Mouse (Mus musculus): ENCODE results near the gene Rnft2. TPM values are rescaled to one million over a fixed set of nuclear protein-coding genes. Genes with fewer than 3 reads are reported as not detected.

Gene Rnft2
- total RNA-seq, 2 experiments from 2014 or later: 3.1 to 5.3 TPM

- no peak for DNase-seq (ENCODE audit: low spot score in 2 of 2)
Observed at GRCm38 (mm10) chr5:118143211-118144026, 101.5 kb downstream of the Rnft2 start.

DNA sequence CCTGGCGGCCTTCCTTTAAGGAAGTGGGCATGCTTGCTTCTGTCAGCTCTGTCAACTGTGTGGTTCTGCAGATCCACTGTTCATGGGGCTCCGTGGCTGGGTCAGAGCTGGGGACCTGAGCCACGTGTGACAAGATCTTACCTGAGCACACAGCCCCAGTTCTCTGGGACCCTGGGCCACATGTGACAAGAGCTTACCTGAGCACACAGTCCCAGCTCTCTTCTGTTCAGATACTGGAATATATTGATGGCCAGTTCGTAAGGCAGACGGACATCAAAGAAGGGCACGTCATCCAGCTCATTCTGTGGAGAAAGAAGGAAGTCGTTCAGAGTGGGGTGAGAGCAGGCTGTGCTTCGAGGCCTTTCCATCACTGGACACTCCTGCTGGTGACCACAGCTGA is 102.4 kb downstream of the Rnft2 start:
- no peak for DNase-seq (ENCODE audit: low spot score in 2 of 2)

Other genes with a start within 250 kb of the Rnft2 start
- 100 to 1,000 TPM; 149 to 166 TPM for gene Tesc, start 217.4 kb downstream of the Rnft2 start, total RNA-seq (2021)
- gene Fbxw8, start 89.7 kb downstream of the Rnft2 start, total RNA-seq (2021): 10 to 100 TPM; 47.3 to 51.4 TPM
- under 1 TPM in 1 of 2 experiments, not detected in 1; 0.06 TPM for gene Hrk, start 80.5 kb downstream of the Rnft2 start, total RNA-seq (2021)
- 1 to 10 TPM; 6.3 to 9.0 TPM for gene 2410131K14Rik, start 111 bp upstream of the Rnft2 start, total RNA-seq (2021)